Mouse (Mus musculus) MEL-GATA-1-ER (cell line): ENCODE measurements around the gene Efna1.

Experiments
- DNase-seq: peaks from one replicate; pipeline ENCODE4 v3.0.0-alpha.2; 2012; ENCODE audit warnings: low read depth; ENCODE audit errors: extremely low read depth

Efna1 gene

GRCm38 (mm10) chr3:89308089-89308488, 27.1 kb upstream of the Efna1 start:
- peak; percentile 65 for DNase-seq

- DNase-seq, result no peak
Observed at GRCm38 (mm10) chr3:89305551-89306325, 24.8 kb upstream of the Efna1 start.

GRCm38 (mm10) chr3:89305105-89305504, 24.2 kb upstream of the Efna1 start:
- DNase-seq, result no peak

GRCm38 (mm10) chr3:89304440-89304839, 23.5 kb upstream of the Efna1 start:
- no peak for DNase-seq

GRCm38 (mm10) chr3:89300514-89300913, 19.6 kb upstream of the Efna1 start:
- DNase-seq, result no peak

GRCm38 (mm10) chr3:89300071-89300470, 19.1 kb upstream of the Efna1 start:
- no peak for DNase-seq

- DNase-seq, result no peak
Observed at GRCm38 (mm10) chr3:89299499-89299898, 18.6 kb upstream of the Efna1 start.

GRCm38 (mm10) chr3:89298908-89299307, 18.0 kb upstream of the Efna1 start:
- DNase-seq, result no peak

- DNase-seq, result no peak
Observed at GRCm38 (mm10) chr3:89296761-89297396, 15.9 kb upstream of the Efna1 start.

GRCm38 (mm10) chr3:89295685-89296230, 14.8 kb upstream of the Efna1 start:
- no peak for DNase-seq

GRCm38 (mm10) chr3:89294195-89294594, 13.3 kb upstream of the Efna1 start:
- DNase-seq, result no peak

- no peak for DNase-seq
Observed at GRCm38 (mm10) chr3:89293247-89293918, 12.4 kb upstream of the Efna1 start.

- DNase-seq, result no peak
Observed at GRCm38 (mm10) chr3:89292303-89292702, 11.4 kb upstream of the Efna1 start.

GRCm38 (mm10) chr3:89291874-89292273, 10.9 kb upstream of the Efna1 start:
- no peak for DNase-seq

- DNase-seq, result no peak
Observed at GRCm38 (mm10) chr3:89288503-89288928, 7.6 kb upstream of the Efna1 start.

GRCm38 (mm10) chr3:89287286-89287685, 6.3 kb upstream of the Efna1 start:
- no peak for DNase-seq

- no peak for DNase-seq
Observed at GRCm38 (mm10) chr3:89285526-89285925, 4.6 kb upstream of the Efna1 start.

- no peak for DNase-seq
Observed at GRCm38 (mm10) chr3:89284261-89284660, 3.3 kb upstream of the Efna1 start.

- no peak for DNase-seq
Observed at GRCm38 (mm10) chr3:89282291-89282643, 1.3 kb upstream of the Efna1 start.

- peak; percentile 81 for DNase-seq
Observed at GRCm38 (mm10) chr3:89281579-89282290, 793 bp upstream of the Efna1 start.

GRCm38 (mm10) chr3:89280050-89280605, 814 bp downstream of the Efna1 start:
- DNase-seq, result no peak
